Mouse (Mus musculus): ENCODE measurements around the gene Mcur1.

Mcur1 gene

DNA sequence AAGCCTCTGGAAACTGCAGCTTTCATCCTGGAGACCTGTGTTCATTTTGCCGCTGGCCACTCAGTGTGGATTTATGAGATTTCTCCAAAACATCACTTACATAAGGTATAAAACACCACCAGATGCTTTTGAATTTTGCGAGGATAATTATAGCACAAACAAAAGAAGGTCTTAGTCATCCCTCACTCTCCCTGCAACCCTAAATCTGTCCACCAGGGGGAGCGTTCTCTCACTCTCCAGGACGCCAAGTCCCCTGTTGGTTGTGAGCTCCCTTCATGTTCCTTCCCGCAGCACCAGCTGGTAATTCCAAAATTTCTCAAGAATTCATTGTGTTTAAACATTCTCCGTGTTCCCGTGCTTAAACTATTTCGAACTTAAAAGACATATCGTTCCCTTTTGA, 5.4 kb upstream of the Mcur1 start:
- peak; percentile 71 for DNase-seq (ENCODE audit: low read depth)

DNA sequence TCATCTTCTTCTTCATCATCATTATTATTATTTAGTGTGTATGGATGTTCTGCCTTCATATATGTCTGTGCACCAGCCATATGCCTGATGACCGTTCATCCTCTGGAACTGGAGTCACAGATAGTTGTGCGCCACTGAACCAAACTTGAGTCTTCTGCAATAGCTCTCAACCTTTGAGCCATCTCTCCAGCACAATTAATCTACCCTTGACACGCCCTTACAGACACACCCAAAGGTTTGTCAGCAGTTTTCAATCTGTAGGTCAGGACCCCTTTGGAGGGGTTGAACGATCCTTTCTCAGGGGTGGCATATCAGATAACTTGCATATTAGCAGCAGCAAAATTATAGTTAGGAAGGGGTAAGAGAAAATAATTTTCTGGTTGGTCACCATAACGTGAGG, 4.7 kb upstream of the Mcur1 start:
- no peak for DNase-seq (ENCODE audit: low read depth)

DNA sequence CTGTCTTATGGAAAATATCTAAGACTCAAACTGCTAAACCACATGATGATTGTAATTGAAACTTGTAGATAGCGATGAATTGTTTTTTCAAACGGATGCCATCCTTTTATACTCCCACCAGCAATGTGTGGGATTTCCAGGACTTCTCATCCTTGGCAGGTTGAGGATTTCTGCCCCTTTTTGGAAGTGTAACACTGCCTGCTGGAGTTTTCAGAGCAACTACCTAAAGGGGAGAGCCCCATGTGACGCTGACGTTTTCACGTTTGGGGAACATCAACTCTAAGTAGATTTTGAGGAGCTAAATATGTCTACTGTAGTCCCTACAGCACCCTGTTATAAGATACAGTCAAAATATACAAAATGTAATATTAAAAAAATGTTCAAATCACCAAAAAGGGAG, 2.7 kb upstream of the Mcur1 start:
- no peak for DNase-seq (ENCODE audit: low read depth)

DNA sequence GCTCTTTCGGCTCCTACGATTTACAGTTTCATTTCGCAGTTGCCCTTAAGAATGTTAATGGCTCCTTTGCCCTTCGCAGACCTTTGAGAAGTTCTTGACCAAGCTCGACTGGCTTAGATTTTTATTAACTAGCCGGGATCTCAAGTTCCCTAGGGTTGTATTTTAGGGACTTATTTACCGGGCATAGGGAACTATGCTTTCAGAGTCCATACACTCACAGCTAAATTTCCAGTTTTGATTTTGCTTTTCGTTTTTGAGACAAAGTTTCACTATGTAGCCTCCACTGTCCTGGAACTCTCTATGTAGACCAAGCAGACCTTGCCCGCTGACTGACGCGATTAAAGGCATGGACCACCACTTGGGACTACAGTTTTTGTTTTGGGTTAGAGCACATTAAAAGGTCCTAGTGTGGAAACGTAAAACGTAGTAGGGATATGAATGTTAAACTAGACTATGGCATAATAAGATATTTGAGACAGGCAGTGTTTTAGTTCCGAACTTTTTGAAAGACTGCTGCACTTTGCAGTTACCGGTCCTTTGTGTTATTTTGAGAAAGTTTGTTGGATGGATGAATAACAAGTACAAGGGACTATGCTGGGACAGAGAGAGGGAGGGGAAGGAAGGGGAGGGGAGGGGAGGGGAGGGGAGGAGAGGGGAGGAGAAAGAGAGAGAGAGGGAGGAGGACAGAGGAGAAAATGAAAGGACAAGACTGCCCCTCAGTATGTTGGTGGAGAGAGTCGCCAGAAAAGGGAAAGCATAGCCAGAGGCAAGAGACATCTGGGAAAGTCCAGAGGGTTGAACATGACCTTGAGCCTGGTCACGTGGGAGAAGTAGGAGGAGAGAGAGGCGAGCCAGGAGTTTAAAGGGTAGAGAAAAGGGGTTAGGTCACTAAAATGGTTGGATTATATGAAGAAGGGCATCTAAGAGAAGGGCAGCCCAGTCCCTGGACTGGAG, 744 bp upstream of the Mcur1 start:
- DNase-seq (ENCODE audit: low read depth): peak; percentile 64

DNA sequence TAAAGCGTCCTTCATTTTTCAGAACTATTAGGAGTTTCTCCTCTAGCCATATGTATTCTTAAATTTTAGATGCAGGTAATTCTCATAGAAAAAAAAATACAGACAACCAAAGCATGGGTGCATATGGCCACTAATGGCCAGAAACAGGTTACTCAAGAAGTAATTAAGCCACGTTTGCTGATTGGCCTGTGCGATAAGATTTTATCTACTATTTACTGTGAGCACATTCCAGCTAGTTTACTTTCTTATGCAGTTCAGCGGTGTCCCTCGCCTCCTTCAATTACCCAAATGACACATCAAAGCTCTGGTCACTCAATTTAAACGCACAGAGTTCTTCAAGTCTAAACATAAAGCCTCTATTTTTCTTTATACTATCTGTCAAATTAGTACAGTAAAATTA, 1.0 kb downstream of the Mcur1 start:
- DNase-seq (ENCODE audit: low read depth): no peak

DNA sequence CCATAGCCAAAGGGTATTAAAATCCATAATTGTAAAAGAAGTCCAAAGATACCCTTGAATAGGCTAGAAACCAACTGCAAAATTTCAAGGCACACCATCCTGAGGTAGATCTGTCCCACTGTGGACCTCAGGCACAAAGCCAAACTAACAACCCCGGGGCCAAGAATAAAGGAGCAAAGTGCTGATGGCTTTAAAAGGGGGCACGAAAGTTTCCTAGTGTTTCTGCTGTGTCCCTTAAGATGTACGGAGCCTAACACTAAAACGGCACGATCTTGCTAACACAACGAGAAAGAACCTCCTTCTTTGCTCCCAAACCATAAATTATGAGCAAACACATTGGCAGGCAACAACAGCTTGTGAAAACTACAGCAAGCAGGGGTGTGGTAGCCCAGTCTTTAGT, 1.6 kb downstream of the Mcur1 start:
- no peak for DNase-seq (ENCODE audit: low read depth)

DNA sequence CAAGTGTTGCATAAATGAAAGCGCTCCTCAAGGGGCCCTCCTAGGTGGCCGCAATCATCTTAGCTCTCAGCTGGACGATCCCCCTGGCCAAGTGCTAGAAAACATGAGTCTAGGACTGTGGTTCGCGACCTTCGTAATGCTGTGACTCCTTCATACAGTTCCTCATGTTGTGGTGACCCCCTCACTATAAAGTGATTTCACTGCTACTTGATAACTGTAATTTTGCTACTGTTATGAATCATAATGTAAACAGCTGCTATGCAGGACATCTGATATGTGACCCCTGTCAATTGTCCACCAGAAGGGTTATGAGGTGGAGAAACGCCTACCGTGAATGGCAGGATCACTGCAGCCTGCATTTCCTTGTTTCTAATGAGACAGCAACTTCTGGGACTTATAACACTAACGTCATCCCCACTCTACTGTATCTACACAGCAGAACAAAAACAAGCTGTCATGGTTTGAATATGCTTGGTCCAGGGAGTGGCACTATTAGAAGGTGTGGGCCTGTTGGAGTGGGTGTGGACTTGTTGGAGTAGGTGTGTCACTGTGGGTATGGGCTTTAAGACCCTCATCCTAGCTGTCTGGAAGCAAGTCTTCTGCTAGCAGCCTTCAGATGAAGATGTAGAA, 3.0 kb downstream of the Mcur1 start:
- no peak for DNase-seq (ENCODE audit: low read depth)

DNA sequence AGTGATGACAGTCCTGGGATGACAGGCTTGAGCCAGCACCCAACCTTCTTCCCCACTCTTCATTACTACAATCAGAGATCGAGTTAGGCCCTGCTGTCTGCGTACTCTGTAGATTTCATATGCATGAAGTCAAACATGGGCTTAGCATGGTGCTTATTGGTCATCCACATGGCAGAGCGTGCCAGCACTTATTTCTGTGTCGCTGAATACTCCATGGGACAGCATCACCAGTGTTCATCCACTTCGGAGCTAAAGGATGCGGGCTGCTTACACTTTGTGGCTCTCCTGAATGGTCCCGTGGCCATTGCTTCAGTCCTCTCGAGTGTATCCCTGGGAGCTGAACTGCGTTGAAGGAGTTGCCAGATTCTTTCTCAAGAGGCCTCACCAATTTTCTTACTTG, 4.7 kb downstream of the Mcur1 start:
- no peak for DNase-seq (ENCODE audit: low read depth)

DNA sequence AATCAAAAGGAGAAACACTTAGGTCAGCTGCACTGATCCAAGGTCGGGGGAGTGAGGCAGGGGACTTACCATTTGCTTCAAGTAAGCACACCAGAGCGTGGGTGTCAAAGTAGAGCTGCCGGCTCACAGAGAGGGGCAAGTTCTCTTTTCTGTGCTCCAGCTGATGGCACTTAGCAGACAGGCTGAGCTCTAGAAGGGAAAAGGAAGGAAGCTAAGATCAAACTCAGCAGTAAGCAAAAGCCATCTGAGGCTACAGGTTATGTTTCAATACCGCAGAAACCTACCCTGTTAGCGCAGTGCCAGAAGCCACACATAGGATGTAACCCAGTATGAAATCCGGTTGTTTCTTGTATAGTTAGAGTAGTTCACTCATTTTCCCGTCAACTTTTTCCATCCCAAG, 5.2 kb downstream of the Mcur1 start:
- no peak for DNase-seq (ENCODE audit: low read depth)

DNA sequence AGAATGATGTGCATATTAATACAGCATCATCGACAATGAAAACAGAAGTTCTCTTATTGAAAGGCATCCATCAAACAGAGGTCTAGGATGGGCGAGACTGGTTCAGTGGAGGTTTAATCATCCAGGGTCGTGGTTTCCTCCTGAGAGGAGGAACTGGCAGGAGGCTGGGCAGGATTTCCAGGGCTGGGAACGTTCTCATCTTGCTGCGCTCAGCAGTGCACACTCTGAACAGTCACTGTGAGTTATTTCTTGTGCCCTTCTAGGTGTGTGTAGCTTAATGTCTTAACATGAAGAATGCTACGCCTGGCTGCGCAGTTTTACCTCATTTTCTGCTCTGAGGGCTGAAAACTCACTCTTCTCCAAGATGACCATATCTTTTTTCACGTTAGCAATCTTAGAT, 9.3 kb downstream of the Mcur1 start:
- DNase-seq (ENCODE audit: low read depth): no peak

DNA sequence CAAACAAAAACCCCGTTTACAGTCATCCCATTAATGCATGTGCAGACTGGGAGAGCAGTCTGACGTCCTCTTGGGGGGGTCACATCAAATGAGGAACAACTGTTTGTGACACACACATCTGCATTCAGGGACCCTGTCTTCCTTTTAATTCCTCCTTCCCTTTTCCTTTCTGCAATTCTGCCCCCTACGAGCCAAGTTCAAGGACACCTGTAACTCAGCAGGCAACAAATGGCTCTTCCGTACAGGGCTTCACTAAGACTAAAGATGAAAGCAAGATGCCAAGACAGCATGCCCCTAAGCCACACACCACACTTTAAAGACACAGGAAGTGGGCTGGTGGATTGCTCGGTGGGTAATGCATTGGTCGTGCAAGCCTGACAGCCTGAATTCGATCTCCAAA, 10.1 kb downstream of the Mcur1 start:
- DNase-seq (ENCODE audit: low read depth): no peak

DNA sequence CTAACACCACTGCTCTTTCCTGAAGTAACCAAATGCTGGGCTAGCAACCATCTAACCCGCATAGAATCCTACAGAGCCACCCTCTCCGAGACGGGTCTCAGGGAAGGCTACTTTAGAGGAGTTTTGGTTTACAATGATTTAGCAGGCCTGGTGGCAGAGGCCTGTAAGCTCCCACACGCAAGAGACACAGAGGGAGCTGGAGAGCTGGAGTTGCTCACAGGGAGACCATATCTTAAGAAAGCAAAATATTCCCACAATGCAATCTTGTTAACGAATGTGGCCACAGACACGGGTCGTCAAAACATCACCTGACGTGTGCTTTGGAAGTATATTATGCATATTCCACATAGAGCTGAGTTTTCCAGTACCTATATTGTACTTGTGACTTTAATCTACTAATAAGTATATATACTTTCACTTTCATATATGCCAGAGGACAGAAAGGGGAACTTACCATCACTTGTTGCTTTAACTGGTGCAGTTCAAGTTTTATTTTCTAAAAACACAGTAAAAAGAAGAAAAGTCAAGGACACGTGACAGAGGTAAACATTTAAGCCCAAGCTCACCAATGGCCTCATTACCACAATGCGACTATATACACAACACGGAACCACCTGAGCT, 10.8 kb downstream of the Mcur1 start:
- DNase-seq (ENCODE audit: low read depth): no peak

DNA sequence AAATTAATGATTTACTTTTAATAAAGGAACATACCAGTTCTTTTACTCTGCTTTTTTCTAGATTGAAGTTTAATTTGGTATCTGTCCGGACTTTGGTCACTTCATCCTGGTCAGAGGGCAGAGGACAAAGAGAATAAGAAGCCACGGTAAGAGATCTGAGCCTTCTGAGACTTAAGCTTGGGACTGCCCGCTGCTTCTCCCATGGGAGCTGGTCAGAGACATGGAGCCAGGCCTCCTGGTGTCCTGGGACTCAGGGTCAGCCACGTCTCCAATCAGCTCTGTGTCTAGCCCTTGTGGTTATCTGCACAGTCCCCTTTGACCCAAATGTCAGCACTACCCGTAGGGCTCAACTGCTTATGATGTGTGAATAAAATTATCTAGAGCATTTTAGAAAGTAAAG, 11.4 kb downstream of the Mcur1 start:
- DNase-seq (ENCODE audit: low read depth): no peak

DNA sequence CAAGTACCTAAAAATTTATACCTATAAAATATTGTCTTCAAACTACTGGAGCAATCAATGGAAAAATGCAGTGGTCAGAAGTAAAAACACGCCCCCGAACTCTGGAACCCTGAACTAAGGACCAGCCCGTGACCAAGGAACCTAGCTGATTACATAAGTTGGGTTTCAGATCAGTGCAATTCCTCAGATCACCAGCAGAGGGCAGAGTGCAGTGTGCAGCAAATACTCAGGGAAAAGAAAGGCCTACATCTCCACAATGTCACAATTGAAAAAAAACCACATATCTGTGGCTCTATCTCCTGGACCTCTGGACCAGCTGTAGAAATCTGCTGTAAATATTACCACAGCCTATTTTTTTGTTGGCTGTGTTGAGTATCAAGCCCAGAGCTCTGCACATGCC, 13.1 kb downstream of the Mcur1 start:
- peak; percentile 84 for DNase-seq (ENCODE audit: low read depth)

DNA sequence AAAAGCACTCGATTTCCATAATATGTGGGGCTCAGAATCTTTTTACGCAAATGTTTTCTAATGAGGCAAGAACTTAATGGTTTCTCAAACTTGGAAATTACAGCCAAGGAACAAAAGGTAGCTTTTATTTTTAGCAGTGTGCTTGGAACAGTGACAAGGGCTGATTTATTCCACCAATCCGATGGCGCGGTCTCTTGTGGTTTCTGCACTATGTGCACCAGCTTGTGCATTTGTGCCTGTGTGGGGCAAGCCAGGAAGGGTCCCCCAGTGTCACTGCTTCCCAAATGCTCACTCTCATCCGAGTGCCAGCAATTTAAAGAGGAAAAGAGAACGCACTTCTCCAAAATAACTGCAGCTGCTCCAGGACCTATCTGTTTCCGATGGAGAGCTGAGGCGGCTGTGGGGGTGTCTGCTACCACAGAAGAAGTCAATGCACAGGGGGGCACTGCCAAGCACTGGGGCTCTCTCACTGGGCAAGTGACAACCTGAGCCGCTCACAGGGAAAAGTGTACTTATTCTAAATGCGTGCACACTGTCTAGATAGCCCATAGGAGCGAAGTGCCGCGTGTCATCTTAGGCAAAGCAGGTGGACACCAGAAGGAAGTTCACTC, 19.7 kb downstream of the Mcur1 start:
- DNase-seq (ENCODE audit: low read depth): no peak

DNA sequence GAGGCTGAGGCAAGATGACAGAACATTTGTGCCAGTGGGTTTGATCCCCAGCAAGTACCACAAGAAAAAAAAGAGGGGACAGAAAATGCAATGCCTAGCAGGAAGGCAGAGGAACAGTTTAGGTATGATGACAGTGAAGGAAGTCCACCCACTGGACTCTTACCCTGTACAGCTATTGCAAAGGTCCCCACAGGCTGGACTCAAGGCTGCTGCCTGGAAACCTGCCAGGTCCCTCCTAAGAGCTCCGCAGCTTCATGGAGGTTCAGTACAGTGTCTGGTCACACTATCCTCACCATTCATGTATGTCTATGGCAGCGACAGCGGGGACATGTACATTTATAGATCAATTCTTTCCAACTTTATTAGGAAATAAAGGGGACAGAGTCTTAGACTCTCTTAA, 20.6 kb downstream of the Mcur1 start:
- DNase-seq (ENCODE audit: low read depth): no peak

DNA sequence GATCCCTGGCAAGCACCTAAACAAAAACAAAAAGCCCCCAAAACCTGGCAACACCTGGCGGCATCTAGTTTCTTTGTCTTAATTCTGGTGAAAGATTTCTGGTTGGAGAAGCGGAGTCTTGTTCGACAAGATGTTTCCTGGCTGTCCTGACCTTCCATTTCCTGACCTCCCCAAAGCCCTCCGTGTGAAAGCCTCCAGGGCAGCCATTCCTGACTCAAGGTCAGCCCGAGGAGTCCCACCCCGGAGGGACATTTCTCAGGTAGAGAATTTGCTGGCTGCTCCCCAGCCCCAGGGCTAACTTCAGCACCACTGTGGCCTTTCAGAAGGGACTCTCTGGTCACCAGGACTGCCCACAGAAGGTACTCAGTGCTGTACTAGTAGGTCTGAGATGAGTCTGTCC, 22.1 kb downstream of the Mcur1 start:
- no peak for DNase-seq (ENCODE audit: low read depth)

DNA sequence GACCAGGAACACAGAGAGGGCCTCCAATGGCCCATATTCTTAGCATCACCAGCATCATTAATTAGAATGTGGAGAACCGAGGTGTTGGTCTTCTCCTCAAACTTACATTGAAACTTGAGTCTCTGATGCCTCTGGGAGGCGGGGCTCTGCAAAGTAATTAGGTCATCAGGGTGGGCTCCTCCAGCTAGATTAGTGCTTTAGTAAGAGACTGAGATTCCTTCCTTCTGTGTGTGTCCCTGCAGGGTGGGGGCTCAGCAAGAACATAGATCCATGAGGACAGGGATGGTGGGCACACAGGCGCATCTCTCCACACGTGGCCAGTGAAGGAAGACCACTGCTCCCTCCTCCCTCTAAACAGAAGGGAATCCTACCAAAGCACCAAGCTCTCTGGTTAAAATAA, 26.0 kb downstream of the Mcur1 start:
- no peak for DNase-seq (ENCODE audit: low read depth)

DNA sequence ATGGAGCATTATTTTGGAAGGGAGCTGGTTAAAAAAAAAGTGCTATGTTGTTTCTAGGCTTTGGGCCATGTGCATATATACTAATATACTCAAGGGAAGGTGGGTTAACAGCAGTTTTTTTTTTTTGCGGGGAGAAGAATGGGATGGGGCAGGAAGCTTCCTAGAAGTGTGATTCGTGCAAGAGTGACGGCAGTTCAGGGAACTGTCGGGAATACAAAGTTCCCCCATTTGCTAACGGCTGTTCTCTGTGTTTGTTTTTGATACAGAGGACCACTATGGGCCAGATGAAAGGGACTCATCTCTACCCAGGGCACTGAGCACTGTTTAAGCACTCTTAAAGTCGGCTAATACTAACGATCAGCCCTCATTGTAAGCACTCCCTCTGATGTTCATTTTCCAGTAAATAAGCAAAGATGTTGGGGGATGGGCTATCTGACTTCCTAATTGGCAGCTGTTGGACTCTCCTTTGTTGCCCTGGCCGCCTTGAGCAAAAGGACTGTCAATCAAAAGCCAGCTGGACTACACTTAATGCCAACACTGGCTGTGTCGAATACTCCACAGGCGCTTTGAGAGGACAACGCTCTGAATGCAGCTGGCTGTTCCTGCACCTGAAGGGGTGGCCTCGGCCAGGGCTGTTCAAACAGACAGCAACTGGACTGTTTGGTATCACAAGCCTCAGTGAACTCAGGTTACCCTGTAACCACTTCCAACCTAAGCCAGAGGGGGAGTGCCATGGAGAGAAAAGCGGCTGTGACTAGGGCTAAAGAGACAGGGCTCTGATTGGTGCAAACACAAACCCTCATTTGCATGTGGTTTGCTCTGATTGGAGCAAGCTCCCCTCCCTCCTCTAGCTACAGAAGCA, 28.9 kb downstream of the Mcur1 start:
- DNase-seq (ENCODE audit: low read depth): peak; percentile 25

DNA sequence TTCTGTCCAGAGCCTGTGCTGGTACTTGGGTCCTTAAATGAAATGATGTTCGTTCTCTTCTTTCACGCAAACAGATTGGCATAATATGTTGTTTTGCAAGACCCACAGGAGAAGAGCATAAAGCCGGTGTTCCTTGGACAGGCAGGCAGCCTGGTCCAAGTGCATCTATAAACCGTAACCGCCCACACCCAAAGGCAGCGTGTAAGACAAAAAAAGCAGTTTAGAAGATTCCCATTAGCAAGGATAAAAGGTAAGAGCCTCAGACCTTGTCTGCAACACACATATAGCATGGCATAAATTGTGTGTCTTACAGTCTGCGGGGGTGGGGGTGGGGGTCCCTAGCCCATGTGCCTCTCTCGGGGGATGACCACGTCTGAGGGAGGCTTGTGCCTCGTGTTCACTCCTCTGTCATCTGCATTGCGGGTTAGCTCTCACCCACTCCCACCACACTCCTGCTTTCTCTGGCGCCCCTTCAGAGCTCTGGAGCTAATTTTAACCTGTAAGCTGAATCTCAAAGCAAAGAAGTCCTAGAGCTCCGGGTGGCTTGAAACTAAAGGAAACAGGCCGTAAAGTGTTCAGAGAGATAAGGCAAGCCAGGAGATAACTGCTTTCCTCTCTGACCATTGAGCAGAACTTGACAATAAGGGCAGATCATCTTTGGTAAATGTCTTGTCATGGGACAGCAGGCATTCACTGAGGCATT, 29.7 kb downstream of the Mcur1 start:
- DNase-seq (ENCODE audit: low read depth): no peak

DNA sequence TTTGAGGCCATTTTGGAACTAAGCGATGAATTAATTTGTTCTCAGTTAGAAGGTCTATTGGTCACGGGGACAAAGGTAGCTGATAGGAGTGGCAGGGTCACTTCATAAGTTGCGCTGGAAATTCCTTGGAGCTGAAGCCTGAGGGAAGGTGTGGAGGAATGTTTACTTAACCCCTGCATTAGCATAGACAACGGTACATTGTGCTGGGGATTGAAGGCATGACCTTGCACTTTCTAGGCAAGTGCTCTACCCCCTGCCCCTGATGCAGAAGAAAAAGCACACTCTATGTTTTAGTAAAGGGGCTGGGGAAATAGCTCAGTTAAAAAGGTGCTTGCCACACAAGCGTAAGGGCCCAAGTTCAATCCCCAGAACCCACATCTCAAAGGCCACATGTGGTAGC, 33.7 kb downstream of the Mcur1 start:
- DNase-seq (ENCODE audit: low read depth): no peak

All from NIH3T3 (cell line).